Mouse (Mus musculus) bone marrow macrophage, adult 2 months (primary cell): ENCODE measurements around the gene Cacng1. TPM values are rescaled to one million over a fixed set of nuclear protein-coding genes. Genes with fewer than 3 reads are reported as not detected.

Experiments used
- H3K27ac ChIP-seq: 2 replicates; pipeline ENCODE4 v1.5.1; 2012; ENCODE audit warnings: low read depth, low read length; ENCODE audit not compliant: insufficient read depth
- H3K4me1 ChIP-seq: 2 replicates; pipeline ENCODE4 v1.6.1; 2012; ENCODE audit warnings: low read length; ENCODE audit not compliant: control insufficient read depth, insufficient read depth
- H3K4me3 ChIP-seq: 2 replicates; pipeline ENCODE4 v1.5.1; 2012; ENCODE audit warnings: mild to moderate bottlenecking, low read length, moderate library complexity; ENCODE audit not compliant: insufficient read depth
- CTCF ChIP-seq: IDR thresholded peaks from 2 replicates; pipeline ENCODE4 v1.5.1; 2012; ENCODE audit warnings: low read depth, mild to moderate bottlenecking, low read length, moderate library complexity
- POLR2A ChIP-seq: IDR thresholded peaks from 2 replicates; pipeline ENCODE4 v1.6.1; 2012; ENCODE audit warnings: mild to moderate bottlenecking, low read depth, low read length, borderline replicate concordance
- polyA plus RNA-seq: library from polyadenylated mRNA; stranded (reverse); fragments of >200 nt; gene quantifications from 2 replicates; pipeline ENCODE4 v1.2.4, GENCODE M21; 2012; ENCODE audit not compliant: missing spikeins, insufficient read depth, insufficient read length

Cacng1 gene
- polyA plus RNA-seq, 1 experiment = not detected

DNA sequence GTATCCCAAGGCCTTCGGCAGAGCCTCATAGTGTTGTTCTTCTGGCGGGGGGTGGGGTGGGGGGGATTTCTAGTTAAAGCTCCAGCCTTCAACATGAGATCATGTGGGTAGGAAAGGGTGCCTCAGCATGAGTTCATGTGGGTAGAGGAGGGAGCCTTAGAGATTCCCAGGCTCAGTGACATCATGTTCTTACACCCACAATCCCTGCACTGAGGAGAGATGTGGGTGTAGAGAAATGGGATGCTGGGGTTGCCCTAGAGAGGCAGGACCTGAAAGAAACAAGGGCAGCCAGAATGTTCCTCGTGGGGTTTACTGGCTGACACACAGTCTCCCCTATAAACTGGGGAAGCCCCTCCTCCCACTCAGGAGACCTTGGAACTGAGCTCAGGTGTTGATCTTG lies 5.9 kb downstream of the Cacng1 start:
- H3K4me1 ChIP-seq = no peaks in the 10 kb centered on the region
- no peak for TF ChIP-seq CTCF
- no peak for TF ChIP-seq POLR2A
- no peak overlapping the region for H3K27ac ChIP-seq
- no peak overlapping the region for H3K4me3 ChIP-seq

DNA sequence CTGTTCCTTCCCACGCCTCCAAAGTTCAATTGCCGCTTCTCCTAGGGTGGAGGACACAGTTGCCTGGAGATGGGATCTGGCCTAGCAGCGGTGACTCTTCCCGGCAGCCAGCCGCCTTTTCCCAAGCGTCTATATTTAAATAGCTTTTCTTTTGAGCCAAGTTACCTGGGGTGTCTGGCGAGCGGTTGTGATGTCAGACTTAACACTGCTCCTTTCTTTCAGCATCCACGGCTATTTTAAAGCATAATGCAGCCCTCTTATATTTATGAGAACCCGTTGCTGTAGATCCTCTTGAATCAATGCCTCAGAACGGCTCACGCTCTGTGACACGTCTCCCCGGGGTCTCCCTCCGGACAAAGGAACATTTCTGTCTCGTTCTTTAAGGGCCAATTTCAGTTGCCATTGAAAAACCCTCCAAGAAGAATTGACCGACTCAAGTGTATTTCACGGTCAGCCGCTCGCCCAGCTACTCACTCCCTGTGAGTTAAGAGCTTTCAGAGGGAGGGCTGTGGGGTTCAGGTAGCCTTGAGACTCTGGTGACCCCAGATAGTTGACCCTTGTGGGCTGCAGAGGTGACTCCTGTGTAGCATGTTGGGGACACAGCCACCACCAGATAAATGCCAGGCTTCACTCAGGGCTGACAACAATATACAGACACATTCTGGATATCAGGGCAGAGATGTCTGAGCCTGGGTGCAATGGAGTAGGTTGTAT lies 8.3 kb downstream of the Cacng1 start:
- no peaks in the 10 kb centered on the region for H3K4me1 ChIP-seq
- TF ChIP-seq CTCF (no peak), POLR2A (no peak)
- H3K27ac ChIP-seq = no peak overlapping the region
- H3K4me3 ChIP-seq = no peak overlapping the region

DNA sequence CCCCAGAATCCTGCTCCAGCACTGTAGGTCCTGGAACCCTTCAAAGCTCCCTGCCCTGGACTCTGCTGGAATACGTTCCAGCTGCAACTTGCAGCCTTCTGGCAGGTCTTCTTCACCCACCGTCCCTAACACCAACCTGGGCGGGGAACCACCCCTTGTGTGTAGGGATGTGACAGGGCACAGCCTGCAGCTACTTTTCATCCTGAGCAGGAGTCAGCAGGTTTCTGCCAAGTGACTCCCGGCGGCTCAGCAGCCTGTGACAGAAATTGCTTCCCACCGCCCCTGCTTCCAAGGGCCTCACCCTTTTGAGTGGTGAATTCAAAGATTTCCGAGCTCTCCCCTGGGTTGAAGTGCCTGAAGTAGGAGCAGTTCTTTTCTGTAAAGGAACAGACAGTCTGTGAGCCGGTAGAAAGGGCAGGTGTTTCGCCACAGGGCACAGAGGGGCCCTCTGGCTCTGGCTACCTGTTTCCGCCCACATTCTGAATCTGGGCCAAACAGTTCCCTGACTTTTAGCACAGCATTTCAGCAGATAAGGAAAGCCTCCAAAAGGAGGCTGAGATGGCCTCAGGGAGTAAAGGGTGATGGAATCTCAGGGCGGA lies 10.7 kb downstream of the Cacng1 start:
- no peak for TF ChIP-seq POLR2A
- H3K4me3 ChIP-seq = no peak overlapping the region
- no peak overlapping the region for H3K27ac ChIP-seq
- no peaks in the 10 kb centered on the region for H3K4me1 ChIP-seq

DNA sequence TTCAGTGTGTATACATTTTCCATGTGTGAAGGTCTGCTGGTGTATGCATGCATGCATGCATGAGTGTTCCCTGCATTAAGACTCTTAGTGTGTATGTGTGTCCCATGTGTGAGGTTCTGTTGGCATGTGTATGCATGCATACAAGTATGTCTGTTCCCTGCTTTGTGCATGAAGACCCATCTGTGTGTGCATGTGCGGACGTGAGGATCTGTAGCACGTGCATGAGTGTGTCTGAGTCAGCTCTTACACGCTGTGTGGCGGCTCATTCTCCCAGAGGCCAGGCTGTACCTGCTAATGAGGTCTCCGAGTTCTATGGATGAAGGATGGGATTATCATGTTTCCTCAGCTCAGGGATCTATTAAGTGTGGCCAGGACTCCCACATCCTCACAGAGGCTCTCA lies 11.3 kb downstream of the Cacng1 start:
- no peak overlapping the region for H3K27ac ChIP-seq
- no peaks in the 10 kb centered on the region for H3K4me1 ChIP-seq
- no peak overlapping the region for H3K4me3 ChIP-seq
- TF ChIP-seq POLR2A (no peak), CTCF (no peak)

DNA sequence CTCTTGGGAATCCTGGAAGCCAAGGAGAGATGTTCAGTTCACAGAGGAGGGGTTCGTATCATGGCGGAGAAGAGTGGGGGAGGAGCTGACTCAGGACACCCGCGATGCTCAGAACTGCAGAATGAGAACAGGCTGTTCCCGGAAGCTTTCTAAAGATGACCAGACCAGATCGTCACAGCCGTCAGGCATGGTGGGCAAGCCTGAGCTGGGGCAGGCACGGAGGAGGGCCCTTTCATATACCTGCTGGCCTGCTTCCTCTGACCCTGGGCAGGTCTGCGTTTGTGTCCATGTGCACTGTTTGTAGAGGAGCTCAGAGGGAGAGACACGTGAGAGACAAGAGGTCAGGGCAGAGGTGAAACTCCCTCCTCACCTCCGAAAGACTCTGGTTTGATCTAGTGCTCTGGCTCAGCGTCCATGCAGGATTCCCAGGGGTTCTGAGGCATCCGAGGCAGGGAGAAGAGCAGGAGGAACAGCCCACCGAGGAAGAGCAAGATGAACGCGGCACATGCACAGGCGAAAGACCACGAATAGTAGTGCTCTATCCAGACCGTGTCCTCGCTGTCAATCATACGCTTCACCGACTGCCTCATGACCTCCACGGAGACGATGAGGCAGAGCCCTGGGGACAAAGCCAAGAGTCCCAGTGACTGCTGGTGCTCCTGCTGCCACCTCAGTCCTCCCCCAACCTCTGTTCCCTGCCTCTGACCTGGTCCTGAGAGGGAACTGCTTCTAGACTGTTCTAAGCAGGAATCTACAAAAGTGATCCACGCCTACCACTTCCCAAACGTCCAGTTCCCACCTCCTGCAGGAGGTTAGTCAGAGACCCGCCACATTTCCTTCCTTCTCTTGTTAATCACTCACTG lies 12.8 kb downstream of the Cacng1 start:
- Histone ChIP-seq H3K4me1 (no peaks in the 10 kb centered on the region), H3K4me3 (no peak overlapping the region), H3K27ac (no peak overlapping the region)
- TF ChIP-seq CTCF (no peak), POLR2A (no peak)

DNA sequence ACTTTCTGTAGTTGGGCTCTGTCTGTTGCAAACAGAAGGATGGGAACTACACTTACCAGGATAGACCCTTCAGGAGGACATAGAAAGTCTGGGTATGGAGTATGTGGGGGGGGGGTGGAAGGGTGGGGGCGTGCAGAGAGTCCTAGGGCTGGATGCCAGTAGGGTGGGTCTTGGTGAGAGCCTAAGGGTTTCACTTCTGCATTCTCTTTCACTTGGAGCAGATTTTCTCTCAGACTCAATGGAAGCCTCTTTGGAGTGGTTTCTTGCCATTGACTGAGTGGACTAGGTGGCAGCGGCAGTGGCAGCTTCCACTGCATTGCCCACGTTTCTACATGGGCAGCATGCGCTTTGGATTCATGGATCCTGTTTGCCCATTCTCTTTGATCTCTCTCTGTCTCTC lies 16.4 kb downstream of the Cacng1 start:
- TF ChIP-seq CTCF (no peak), POLR2A (no peak)
- Histone ChIP-seq H3K4me1 (no peaks in the 10 kb centered on the region), H3K27ac (no peak overlapping the region), H3K4me3 (no peak overlapping the region)

DNA sequence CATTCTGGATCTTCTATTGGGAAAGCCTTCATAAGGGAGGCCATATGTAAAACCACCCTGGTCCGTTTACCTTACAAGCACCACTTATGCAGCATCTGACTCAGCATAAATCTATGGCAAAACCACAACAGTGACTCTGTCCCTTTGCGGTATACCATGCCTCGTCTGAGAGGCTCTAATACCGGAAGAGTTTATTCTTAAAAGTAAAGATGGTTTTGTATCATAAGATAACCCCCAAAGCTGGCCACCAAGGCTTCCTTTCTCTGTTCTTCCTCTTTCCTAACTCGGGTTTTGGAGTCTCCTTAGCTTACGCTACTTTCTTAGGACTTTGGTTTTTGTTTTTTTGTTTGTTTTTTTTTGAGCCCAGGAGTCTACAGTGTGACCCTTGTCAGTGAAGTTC lies 23.0 kb downstream of the Cacng1 start:
- Histone ChIP-seq H3K4me3 (no peak overlapping the region), H3K27ac (no peak overlapping the region), H3K4me1 (peaks cover 9% of the 10 kb centered on the region)
- TF ChIP-seq CTCF (no peak), POLR2A (no peak)

DNA sequence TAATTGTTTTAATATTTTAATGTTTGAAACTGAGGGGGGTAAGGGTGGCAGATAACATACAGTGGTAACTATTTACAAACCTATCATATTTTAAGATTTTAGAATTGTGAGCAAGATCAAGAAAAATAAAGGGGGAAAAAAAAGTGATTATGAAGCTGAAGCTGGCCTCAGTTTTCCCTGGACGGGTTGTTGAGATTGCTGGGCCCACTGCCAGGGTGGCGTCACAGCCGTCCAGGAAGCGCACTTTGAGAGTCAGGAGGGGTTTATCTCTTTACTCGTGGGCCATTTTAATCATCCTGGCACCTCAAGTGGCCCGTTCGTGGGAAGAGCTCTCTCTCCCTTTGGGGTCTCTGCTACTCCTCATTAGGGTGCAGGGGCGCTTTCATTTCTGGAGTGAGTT lies 24.8 kb downstream of the Cacng1 start:
- no peak overlapping the region for H3K4me3 ChIP-seq
- TF ChIP-seq CTCF (no peak), POLR2A (no peak)
- no peak overlapping the region for H3K27ac ChIP-seq
- H3K4me1 ChIP-seq = peaks cover 9% of the 10 kb centered on the region

DNA sequence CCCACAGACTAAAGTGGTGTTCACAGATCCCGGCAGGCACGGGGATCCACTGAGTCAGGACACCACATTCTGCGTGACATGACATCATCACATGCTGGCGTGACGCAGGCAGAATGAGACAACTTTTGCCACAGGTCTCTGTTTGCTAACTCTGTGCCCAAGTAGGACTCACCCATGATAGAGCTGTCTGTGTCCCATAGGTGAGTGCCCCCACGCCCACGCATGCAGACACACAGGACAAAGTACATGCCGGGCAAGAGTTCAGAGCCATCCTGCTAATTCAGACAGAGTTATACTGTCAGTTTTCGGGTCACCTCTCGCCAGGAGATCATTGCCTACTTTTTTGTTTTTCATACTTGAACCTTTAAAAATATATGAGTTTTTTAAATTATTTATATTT lies 27.8 kb downstream of the Cacng1 start:
- no peak overlapping the region for H3K4me3 ChIP-seq
- no peak overlapping the region for H3K27ac ChIP-seq
- TF ChIP-seq CTCF (no peak), POLR2A (no peak)
- peaks cover 2% of the 10 kb centered on the region; the same call in 1 of the 2 replicates for H3K4me1 ChIP-seq

DNA sequence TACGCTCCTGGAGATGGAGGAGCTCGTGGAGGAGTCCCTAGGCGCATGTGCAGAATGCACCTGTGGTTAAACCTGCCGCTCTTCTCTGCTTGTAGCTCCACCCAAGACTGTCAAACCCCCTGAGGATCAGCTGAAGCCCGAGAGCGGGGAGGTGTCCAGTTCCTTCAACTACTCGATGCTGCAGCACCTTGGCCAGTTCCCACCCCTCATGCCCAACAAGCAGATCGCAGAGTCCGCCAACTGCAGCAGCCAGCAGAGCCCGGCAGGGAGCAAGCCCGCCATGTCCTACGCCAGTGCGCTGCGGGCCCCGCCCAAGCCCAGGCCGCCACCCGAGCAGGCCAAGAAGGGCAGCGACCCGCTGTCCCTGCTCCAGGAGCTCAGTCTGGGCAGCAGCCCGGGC lies 30.0 kb downstream of the Cacng1 start:
- Histone ChIP-seq H3K4me1 (no peaks in the 10 kb centered on the region), H3K4me3 (no peak overlapping the region), H3K27ac (no peak overlapping the region)
- TF ChIP-seq POLR2A (no peak), CTCF (no peak)
